Mouse (Mus musculus): Measurements from ENCODE around the gene Ap4e1.

DNA sequence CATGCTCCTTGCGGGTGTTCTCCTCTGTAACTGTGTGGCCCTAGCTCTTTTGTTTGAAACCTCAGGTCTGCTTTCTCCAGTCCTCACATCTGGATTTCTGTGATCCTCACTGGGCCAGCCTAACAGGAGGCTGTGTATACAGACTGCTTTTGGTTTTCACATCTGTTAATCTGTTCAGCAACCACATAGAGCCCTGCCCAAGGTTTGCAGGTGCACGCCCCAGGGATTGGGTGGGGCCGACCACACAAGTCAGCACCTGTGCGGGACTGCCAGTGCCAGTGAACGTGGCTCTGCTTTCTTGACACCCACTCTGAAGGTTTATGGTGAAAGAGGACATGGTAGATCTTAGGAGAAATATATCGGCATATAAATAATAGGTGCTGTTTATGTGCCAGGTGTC, 18.6 kb upstream of the Ap4e1 start:
- TF ChIP-seq CTCF (IDR thresholded peaks at IDR 0.05; ENCODE audit: control insufficient read depth, insufficient read depth, low read length): no peak
- TF ChIP-seq POLR2A (IDR thresholded peaks at IDR 0.05; ENCODE audit: borderline replicate concordance, control insufficient read depth, low read depth, low read length): no peak

Measured in bone marrow, adult 2 months (tissue).